Mouse (Mus musculus): ENCODE measurements around the gene Yod1. TPM values are rescaled to one million over a fixed set of nuclear protein-coding genes. Genes with fewer than 3 reads are reported as not detected.

Gene Yod1
- total and polyA plus RNA-seq, 3 experiments = 6.1 to 8.6 TPM; not detected in 1

- no peak for DNase-seq (ENCODE audit: low read depth, low spot score)
- no peaks in the 10 kb centered on the region for H3K27me3 ChIP-seq (ENCODE audit: control insufficient read depth in 1 of 2, insufficient read depth in 2 of 2, low read length in 2 of 2)
- H3K9me3 ChIP-seq (replicated peaks; ENCODE audit: insufficient read depth, low read length) = no peaks in the 10 kb centered on the region
- H3K4me1 ChIP-seq (ENCODE audit: control insufficient read depth in 1 of 2, insufficient read depth in 2 of 2, low read length in 2 of 2) = peaks cover 0 to 15% of the 10 kb centered on the region in 2 experiments; a peak in 3 of 4 replicates
- no peak overlapping the region for H3K27ac ChIP-seq (ENCODE audit: control insufficient read depth, low read depth, low read length)
- no peaks in the 10 kb centered on the region for H3K79me2 ChIP-seq (ENCODE audit: control insufficient read depth, insufficient read depth, low read length, poor library complexity)
- H3K36me3 ChIP-seq (ENCODE audit: control insufficient read depth in 1 of 2, insufficient read depth in 2 of 2, low read length in 2 of 2) = peaks cover 0 to 18% of the 10 kb centered on the region in 2 experiments; a peak in 2 of 4 replicates
- TF ChIP-seq TBP (IDR thresholded peaks at IDR 0.05; ENCODE audit: low read depth, low read length) (no peak), MAX (IDR thresholded peaks at IDR 0.05; ENCODE audit: low read length) (no peak), USF2 (IDR thresholded peaks at IDR 0.05; ENCODE audit: borderline replicate concordance in 1 of 2, insufficient read depth in 1 of 2, low read depth in 1 of 2, low read length in 2 of 2) (no peak)
- no peak overlapping the region for H3K4me3 ChIP-seq (ENCODE audit: control insufficient read depth in 1 of 2, insufficient read depth in 1 of 2, low read depth in 2 of 2, low read length in 2 of 2)
- H3K9ac ChIP-seq (ENCODE audit: control insufficient read depth, low read depth, low read length, poor library complexity, severe bottlenecking) = no peak overlapping the region
Observed at GRCm38 (mm10) chr1:130728070-130728469, 10.9 kb downstream of the Yod1 start.

- peaks cover 0 to 21% of the 10 kb centered on the region in 2 experiments; a peak in 3 of 4 replicates for H3K4me1 ChIP-seq (ENCODE audit: control insufficient read depth in 1 of 2, insufficient read depth in 2 of 2, low read length in 2 of 2)
- no peaks in the 10 kb centered on the region for H3K27me3 ChIP-seq (ENCODE audit: control insufficient read depth in 1 of 2, insufficient read depth in 2 of 2, low read length in 2 of 2)
- no peak for DNase-seq (ENCODE audit: low read depth, low spot score)
- H3K4me3 ChIP-seq (ENCODE audit: control insufficient read depth in 1 of 2, insufficient read depth in 1 of 2, low read depth in 2 of 2, low read length in 2 of 2) = no peak overlapping the region
- no peaks in the 10 kb centered on the region for H3K9me3 ChIP-seq (replicated peaks; ENCODE audit: insufficient read depth, low read length)
- no peak overlapping the region for H3K27ac ChIP-seq (ENCODE audit: control insufficient read depth, low read depth, low read length)
- H3K36me3 ChIP-seq (ENCODE audit: control insufficient read depth in 1 of 2, insufficient read depth in 2 of 2, low read length in 2 of 2) = peaks cover 0 to 20% of the 10 kb centered on the region in 2 experiments; a peak in 2 of 4 replicates
- H3K9ac ChIP-seq (ENCODE audit: control insufficient read depth, low read depth, low read length, poor library complexity, severe bottlenecking) = no peak overlapping the region
- no peak for TF ChIP-seq RCOR1 (IDR thresholded peaks at IDR 0.05; ENCODE audit: low read depth, low read length)
- no peak for TF ChIP-seq EP300 (IDR thresholded peaks at IDR 0.05; ENCODE audit: low read depth in 1 of 2, low read length in 2 of 2)
- no peak for TF ChIP-seq ZC3H11A (IDR thresholded peaks at IDR 0.05; ENCODE audit: low read depth, low read length)
- no peak for TF ChIP-seq USF1 (IDR thresholded peaks at IDR 0.05; ENCODE audit: low read depth, low read length)
- TF ChIP-seq POLR2AphosphoS5 (IDR thresholded peaks at IDR 0.05; ENCODE audit: borderline replicate concordance, low read depth, low read length) = no peak
- no peak for TF ChIP-seq CHD2 (IDR thresholded peaks at IDR 0.05; ENCODE audit: low read length)
- no peak for TF ChIP-seq ZMIZ1 (IDR thresholded peaks at IDR 0.05; ENCODE audit: low read depth, low read length)
- H3K79me2 ChIP-seq (ENCODE audit: control insufficient read depth, insufficient read depth, low read length, poor library complexity) = no peaks in the 10 kb centered on the region
Observed at GRCm38 (mm10) chr1:130728708-130729107, 11.6 kb downstream of the Yod1 start.

- Histone ChIP-seq H3K27ac (ENCODE audit: control insufficient read depth, low read depth, low read length) (no peak within 1 kb of the TSS), H3K9ac (ENCODE audit: control insufficient read depth, low read depth, low read length, poor library complexity, severe bottlenecking) (no peak within 1 kb of the TSS), H3K9me3 (replicated peaks; ENCODE audit: insufficient read depth, low read length) (no peaks in the 10 kb centered on the region), H3K4me1 (ENCODE audit: control insufficient read depth in 1 of 2, insufficient read depth in 2 of 2, low read length in 2 of 2) (peaks cover 0 to 23% of the 10 kb centered on the region in 2 experiments; a peak in 3 of 4 replicates), H3K79me2 (ENCODE audit: control insufficient read depth, insufficient read depth, low read length, poor library complexity) (no peaks in the 10 kb centered on the region), H3K27me3 (ENCODE audit: control insufficient read depth in 1 of 2, insufficient read depth in 2 of 2, low read length in 2 of 2) (no peaks in the 10 kb centered on the region), H3K36me3 (ENCODE audit: control insufficient read depth in 1 of 2, insufficient read depth in 2 of 2, low read length in 2 of 2) (peaks cover 0 to 20% of the 10 kb centered on the region in 2 experiments; a peak in 2 of 4 replicates), H3K4me3 (ENCODE audit: control insufficient read depth in 1 of 2, insufficient read depth in 1 of 2, low read depth in 2 of 2, low read length in 2 of 2) (no peak within 1 kb of the TSS)
- DNase-seq (ENCODE audit: low read depth, low spot score) = no peak
- TF ChIP-seq POLR2AphosphoS2 (IDR thresholded peaks at IDR 0.05; ENCODE audit: low read length) (no peak), HCFC1 (IDR thresholded peaks at IDR 0.05; ENCODE audit: low read depth, low read length) (no peak), MAX (IDR thresholded peaks at IDR 0.05; ENCODE audit: low read length) (no peak), ZC3H11A (IDR thresholded peaks at IDR 0.05; ENCODE audit: low read depth, low read length) (no peak), SMC3 (IDR thresholded peaks at IDR 0.05; ENCODE audit: low read depth, low read length) (no peak), ELF1 (IDR thresholded peaks at IDR 0.05; ENCODE audit: low read depth, low read length) (no peak), USF1 (IDR thresholded peaks at IDR 0.05; ENCODE audit: low read depth, low read length) (no peak), KAT2A (conservative IDR thresholded peaks at IDR 0.05; ENCODE audit: low read depth, low read length) (no peak), BHLHE40 (IDR thresholded peaks at IDR 0.05; ENCODE audit: borderline replicate concordance, low read depth, low read length) (no peak)
Observed at GRCm38 (mm10) chr1:130729153-130729552, 12.0 kb downstream of the Yod1 start, which contains the start of gene Pfkfb2. Gene Pfkfb2, minus strand, starts transcription at chr1:130729253.

Measured in MEL (cell line).